Mouse (Mus musculus) neural tube, embryonic 10.5 days (tissue): Measurements from ENCODE around the gene Ube2v1.
"Not testable (repeated sequence)": the region's sequence is repeated elsewhere in the genome, so short reads cannot be mapped to it uniquely, and the experiment has no call there.

Experiments
- DNase-seq: peaks from one replicate; pipeline ENCODE4 v3.0.0-alpha.2; 2017; ENCODE audit warnings: low spot score; ENCODE audit errors: extremely low spot score

Gene Ube2v1

DNA sequence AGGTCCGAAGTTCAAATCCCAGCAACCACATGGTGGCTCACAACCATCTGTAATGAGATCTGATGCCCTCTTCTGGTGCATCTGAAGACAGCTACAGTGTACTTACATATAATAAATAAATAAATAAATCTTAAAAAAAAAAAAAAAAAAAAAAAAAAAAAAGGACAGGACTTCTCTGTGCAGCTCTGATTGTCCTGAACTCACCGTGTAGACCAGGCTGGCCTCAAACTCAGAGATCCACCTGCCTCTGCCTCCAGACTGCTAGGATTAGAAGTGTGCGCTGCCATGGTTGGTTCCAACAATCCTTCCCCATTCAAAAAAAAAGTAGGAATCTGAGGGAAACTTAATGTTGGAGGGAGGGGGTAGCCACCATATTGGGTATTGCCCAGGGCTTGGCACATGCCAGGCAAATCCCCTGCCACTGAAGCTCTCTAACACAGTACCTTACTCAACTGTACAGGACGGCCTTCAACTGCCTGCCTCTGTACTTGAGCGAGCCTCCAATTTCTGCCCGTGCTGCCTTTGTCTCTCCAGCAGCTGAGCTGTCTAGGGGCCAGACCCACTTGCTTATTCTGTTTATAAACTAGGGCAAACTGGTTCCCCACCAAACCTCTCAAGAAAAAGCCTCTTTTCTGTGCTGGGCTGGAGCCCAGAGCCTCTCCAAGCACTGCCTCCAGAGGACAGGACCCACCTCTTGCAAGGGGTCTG lies 7.4 kb downstream of the Ube2v1 start:
- no peak for DNase-seq

GRCm38 (mm10) chr2:167622965-167623364 lies 8.9 kb downstream of the Ube2v1 start:
- no peak for DNase-seq

DNA sequence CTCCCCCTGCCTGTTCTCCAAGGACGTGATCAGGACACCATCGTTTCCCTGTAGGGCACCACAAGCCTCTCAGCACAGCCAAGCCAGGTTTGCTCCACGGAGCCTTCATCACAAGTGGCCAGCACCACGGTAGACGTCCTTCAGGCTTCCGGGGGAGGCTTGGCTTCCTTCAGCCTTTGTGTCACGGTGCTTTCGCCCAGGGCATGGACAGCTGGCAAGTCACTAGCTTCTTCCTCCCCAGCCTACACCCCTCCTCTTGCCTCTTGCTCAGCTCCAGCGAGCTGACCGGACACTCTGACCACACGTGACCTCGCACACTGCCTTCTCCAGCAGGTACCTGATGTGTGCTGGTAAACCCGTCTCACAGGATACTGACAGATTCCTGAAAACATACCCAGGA lies 9.5 kb downstream of the Ube2v1 start:
- no peak for DNase-seq

GRCm38 (mm10) chr2:167621255-167622087 lies 10.4 kb downstream of the Ube2v1 start:
- no peak for DNase-seq

GRCm38 (mm10) chr2:167617472-167617871 lies 14.4 kb downstream of the Ube2v1 start:
- DNase-seq, result no peak

GRCm38 (mm10) chr2:167617034-167617433 lies 14.9 kb downstream of the Ube2v1 start:
- no peak for DNase-seq

DNA sequence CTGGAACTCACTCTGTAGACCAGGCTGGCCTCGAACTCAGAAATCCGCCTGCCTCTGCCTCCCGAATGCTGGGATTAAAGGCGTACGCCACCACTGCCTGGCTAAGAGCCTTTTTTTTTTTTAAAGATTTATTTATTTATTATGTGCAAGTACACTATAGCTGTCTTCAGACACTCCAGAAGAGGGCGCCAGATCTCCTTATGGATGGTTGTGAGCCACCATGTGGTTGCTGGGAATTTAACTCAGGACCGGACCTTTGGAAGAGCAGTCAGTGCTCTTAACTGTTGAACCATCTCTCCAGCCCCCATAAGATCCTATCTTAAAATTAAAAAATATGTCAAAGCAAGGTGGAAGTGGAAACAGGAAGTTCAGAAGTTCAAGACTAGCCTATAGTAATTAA lies 18.6 kb downstream of the Ube2v1 start:
- DNase-seq, result not testable (repeated sequence)

- no peak for DNase-seq
These were observed 19.8 kb downstream of the Ube2v1 start for GRCm38 (mm10) chr2:167612122-167612521.

- DNase-seq, result no peak
These were observed 20.6 kb downstream of the Ube2v1 start for GRCm38 (mm10) chr2:167611287-167611686.

DNA sequence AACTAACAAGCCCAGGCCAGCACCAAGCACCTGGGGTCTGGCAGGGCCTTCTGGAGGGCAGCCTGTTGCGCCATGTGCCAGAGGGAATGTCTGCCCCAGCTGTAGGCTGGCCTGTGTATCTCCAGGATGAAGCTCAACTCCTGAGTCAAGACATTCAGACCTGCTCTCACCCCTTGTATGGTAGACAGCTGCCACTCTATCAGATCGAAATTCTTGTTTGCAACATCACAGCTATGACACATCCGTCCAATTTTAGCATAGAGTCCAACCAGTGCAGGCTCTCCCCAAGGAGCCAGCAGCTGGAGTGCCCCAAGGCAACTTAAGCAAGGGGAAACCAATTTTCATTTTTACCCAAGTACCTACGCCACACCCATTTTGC lies 25.2 kb downstream of the Ube2v1 start:
- DNase-seq, result no peak

DNA sequence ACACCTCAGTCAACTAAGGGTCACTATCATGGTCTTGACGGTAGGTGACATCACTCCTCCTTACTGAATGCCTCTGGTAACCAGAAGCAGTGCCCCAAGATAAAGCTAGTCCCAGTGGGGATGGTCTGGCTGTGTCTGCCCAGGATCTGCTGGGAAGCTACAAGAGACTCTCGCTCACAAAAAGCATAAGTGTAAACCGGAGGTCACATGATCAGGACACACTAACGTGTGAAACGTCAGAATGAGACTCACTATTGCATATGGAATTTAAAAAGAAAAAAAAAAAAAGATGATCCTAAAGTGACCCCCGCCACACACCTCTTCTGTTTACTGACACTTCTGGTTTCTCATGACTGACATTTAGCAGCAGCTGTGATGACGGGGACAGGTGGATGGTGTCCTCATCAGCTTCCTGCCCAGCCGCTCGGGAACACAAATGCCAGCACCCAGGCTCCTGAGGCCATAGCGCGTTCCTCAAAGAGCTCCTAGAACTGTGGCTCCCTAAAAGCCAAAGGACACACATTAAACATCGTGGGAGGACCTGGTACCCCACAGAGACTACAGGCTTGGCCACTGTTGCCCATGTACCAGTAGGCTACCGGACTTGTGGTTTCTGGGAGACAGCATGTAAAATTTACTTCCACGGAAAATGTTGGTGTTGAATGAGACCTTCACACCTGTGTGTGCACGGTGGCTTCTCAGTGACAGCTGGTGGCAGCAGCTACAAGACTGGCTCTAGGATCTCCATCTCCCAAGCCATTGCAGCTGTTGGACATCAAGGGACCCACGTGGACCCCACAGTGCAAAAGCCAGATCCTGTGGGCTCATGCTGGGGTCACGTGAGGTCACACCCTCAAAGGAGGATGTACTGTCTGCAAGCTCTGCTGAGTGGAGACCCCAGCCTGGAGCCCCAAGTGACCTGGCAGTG lies 25.8 kb downstream of the Ube2v1 start:
- no peak for DNase-seq

DNA sequence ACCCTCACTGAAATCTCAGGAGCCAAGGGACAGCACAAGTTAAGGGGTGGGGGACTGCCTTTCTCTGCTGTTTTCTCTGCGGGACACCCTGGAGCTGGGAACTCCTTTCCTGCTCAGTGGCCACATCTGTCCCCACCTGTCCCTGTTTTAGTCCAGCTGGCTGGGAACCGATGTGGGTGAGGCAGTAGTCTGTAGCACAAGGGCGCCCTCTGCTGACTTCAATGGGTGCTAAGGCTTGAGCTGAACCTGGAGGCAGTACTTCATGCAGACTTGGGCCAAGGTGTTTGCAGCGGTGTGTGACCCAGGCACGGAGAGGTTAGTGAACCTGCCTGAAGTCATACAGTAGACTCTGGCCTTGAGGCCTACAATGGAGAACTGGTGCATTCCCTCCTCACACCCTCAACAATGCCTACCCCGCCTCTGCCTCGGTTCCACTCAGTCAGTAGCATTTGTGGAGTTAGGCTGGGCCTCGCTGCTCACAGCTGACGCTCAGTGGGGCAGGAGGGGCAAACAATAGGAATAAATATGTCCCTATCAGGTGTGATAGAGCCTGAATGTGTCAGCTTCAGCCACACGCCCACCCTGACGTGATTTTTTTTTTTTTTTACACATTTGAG lies 26.6 kb downstream of the Ube2v1 start:
- peak; percentile 89 for DNase-seq

GRCm38 (mm10) chr2:167602978-167603377 lies 28.9 kb downstream of the Ube2v1 start:
- DNase-seq, result no peak

- DNase-seq, result no peak
These were observed 29.5 kb downstream of the Ube2v1 start for GRCm38 (mm10) chr2:167602364-167602763.

DNA sequence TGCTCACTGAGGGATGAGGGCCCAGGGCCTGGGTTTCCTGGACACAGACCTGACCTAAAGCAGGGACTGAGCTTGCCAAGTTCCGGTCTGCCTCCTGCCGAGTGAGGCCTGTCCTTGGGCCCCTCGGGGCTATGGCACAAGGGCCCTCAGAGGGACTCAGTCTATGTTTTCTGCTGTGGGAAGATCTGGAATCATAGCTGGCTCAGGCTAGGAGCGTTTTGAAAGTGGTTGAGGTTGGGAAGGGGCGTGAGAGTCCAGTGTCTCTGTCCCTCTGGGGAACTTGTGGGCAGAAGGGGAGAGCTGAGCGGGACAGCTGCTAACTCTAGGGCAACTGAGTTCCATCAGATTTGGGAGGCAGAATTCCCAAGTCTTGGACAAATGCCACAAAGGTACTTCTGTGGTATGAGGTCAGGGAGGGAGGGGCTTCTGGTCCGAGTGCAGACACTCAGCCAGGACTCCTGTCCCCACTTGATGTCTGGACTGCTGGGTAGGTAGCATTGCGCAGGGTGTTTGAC lies 31.4 kb downstream of the Ube2v1 start:
- no peak for DNase-seq

- DNase-seq, result no peak
These were observed 32.0 kb downstream of the Ube2v1 start for GRCm38 (mm10) chr2:167599917-167600316.

- DNase-seq, result no peak
These were observed 32.7 kb downstream of the Ube2v1 start for GRCm38 (mm10) chr2:167599195-167599594.

DNA sequence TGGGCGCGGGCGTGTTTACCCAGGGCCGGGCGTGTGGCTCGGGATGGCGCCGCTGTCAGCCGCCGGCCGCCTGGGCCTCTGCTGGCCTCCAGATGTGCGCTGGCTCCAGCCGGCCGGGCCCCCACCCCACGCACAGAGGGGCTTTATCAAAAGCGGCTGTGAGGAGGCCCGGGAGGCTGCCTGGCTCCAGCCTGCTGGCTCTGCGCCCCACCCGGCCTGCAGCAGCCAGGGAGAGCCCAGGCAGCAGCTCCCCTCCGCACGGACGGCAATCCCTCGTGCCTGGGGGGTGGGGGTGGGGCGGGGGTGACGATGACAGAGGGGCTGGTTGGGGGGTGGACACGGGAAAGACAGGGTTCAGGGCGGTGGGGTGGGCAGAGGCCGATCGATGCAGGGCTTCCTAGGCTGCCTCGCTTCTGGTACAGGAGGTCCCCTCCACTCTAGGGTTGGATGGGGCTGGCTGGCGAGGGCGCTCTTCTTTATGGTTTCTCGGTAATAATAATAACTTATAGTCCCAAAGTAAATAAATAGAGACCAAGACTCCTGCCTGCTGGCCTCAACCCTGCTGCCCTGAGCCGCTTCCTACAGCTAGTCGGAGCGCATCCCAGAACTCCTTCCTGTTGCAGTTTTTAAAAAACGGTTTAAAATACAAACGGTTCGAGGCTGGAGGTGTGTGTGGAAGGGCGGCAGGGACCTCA lies 34.3 kb downstream of the Ube2v1 start:
- DNase-seq, result peak; percentile 79

DNA sequence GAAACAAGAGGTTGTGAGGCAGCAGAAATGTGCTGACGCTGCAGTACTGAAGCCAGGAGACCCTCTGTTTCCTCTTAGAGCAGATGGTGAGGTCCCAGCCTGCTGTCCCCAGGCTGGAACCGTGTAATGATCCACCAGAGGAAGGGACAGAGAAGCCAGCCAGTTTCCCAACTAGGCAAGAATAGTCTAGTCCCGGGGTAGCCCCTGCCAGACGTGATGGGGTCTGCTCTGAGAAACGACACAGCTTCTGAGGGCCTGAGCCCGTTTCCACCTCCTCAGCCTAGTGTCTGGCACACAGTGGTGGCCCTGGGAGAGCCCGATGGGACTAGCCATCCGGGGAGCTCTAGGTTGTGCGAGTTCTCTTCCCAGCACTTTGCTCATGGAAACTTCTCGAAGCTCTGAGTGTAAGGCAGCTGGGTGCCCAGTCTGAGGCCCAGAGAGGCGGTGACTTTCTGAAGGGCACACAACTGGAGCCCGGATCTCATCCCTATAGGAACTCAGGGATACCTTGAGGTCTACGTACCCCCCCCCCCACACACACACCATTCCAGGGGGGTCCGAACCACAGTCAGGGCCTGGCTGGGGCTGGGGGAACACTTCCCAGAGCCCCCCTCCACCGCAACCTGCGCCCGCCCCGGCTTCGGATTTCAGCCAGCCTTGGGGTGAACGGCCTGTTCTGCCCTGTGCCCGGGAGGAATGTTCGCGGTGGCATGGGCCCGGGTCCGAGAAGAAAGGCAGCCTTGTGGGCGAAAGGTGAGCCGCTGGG lies 35.0 kb downstream of the Ube2v1 start:
- DNase-seq, result peak; percentile 52

DNA sequence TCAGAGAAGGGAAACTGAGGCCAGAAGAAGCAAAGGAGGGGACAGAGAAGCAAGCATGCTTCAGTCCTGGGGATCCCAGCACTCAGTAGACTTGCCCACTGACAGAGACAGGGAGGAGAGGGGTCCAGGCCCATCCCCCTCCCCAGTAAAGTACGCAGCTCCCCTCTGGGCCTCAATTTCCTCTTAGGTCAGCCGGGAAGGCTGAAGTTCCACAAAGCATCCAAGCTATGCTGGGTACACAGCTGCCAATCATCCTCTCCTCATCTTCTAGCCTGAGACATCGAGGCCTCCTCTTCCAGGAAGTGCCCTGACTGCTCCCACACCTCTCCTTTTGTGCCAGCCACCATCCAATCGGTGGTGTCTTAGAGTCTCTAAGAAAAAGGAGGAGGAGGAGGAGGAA lies 35.6 kb downstream of the Ube2v1 start:
- no peak for DNase-seq
